Mouse (Mus musculus): Measurements from ENCODE around the gene Amer1. TPM values are rescaled to one million over a fixed set of nuclear protein-coding genes. Genes with fewer than 3 reads are reported as not detected.

Gene Amer1
- polyA plus RNA-seq, 1 experiment from 2014 or later, result 10.0 TPM

- Histone ChIP-seq H3K36me3 (ENCODE audit: control insufficient read depth, insufficient read depth, low read length) (no peaks in the 10 kb centered on the region), H3K9me3 (ENCODE audit: control insufficient read depth, low read length) (no peaks in the 10 kb centered on the region), H3K4me2 (ENCODE audit: low read depth) (no peak overlapping the region), H3K27me3 (ENCODE audit: control insufficient read depth, insufficient read depth, low read length) (no peaks in the 10 kb centered on the region), H3K27ac (ENCODE audit: low read depth, low read length) (no peak overlapping the region), H3K4me1 (ENCODE audit: control insufficient read depth, insufficient read depth, low read length) (no peaks in the 10 kb centered on the region), H3K4me3 (ENCODE audit: low read depth, low read length) (no peak overlapping the region), H3K9ac (ENCODE audit: low read length) (no peak overlapping the region)
- WGBS, result 97% methylated on average over 1 of the region's 1 CpGs
- no peak for DNase-seq (ENCODE audit: low spot score)
- no peak for ATAC-seq (ENCODE audit: insufficient read depth, low FRiP score, low TSS enrichment)
Observed at GRCm38 (mm10) chrX:95437236-95437635, 7.4 kb downstream of the Amer1 start.

- Histone ChIP-seq H3K36me3 (ENCODE audit: control insufficient read depth, insufficient read depth, low read length) (no peaks in the 10 kb centered on the region), H3K4me2 (ENCODE audit: low read depth) (no peak overlapping the region), H3K9me3 (ENCODE audit: control insufficient read depth, low read length) (no peaks in the 10 kb centered on the region), H3K27ac (ENCODE audit: low read depth, low read length) (no peak overlapping the region), H3K4me3 (ENCODE audit: low read depth, low read length) (no peak overlapping the region), H3K27me3 (ENCODE audit: control insufficient read depth, insufficient read depth, low read length) (no peaks in the 10 kb centered on the region), H3K9ac (ENCODE audit: low read length) (no peak overlapping the region), H3K4me1 (ENCODE audit: control insufficient read depth, insufficient read depth, low read length) (no peaks in the 10 kb centered on the region)
- no peak for DNase-seq (ENCODE audit: low spot score)
- no peak for ATAC-seq (ENCODE audit: insufficient read depth, low FRiP score, low TSS enrichment)
Observed at GRCm38 (mm10) chrX:95373101-95373500, 71.6 kb downstream of the Amer1 start.

Other genes with a start within 250 kb of the Amer1 start
- 11.2 and 14.2 TPM in 2 replicates for gene Arhgef9, start 248.0 kb downstream of the Amer1 start, polyA plus RNA-seq (2014; fragmentation: Nextera tagmentation; extraction: Ambion mirVana)
- gene Asb12, start 113.1 kb upstream of the Amer1 start, polyA plus RNA-seq (2014; fragmentation: Nextera tagmentation; extraction: Ambion mirVana), result 0.19 TPM in 1 of 2 replicates, not detected in the other
- gene Pfn5, start 113.2 kb upstream of the Amer1 start, polyA plus RNA-seq (2014; fragmentation: Nextera tagmentation; extraction: Ambion mirVana), result not detected in 2 replicates
- gene Zc4h2, start 213.6 kb upstream of the Amer1 start, polyA plus RNA-seq (2014; fragmentation: Nextera tagmentation; extraction: Ambion mirVana), result 55.7 and 57.7 TPM in 2 replicates